Mouse (Mus musculus) E14TG2a.4 (cell line): ENCODE measurements around the gene Rpp14.
A peak's percentile ranks its signal among the peaks of the same experiment; 100 is the strongest.

Source experiments
- H3K27me3 ChIP-seq: 2 replicates; pipeline ENCODE4 v1.6.1; 2014; ENCODE audit warnings: low read length, control low read depth; ENCODE audit not compliant: insufficient read depth
- H3K36me3 ChIP-seq: 2 replicates; pipeline ENCODE4 v1.6.1; 2014; ENCODE audit warnings: low read length, control low read depth; ENCODE audit not compliant: insufficient read depth
- H3K4me1 ChIP-seq: replicated peaks from 2 replicates; pipeline ENCODE4 v1.6.1; 2014; ENCODE audit warnings: low read depth, low read length, control low read depth
- H3K4me3 ChIP-seq: replicated peaks from 2 replicates; pipeline ENCODE4 v1.5.1; 2014; ENCODE audit warnings: mild to moderate bottlenecking, low read length
- H3K9me3 ChIP-seq: 2 replicates; pipeline ENCODE4 v1.6.1; 2014; ENCODE audit warnings: low read length, control low read depth
- CTCF ChIP-seq: conservative IDR thresholded peaks from 2 replicates; pipeline ENCODE4 v1.5.1; 2014; ENCODE audit warnings: low read length
- NANOG ChIP-seq: IDR thresholded peaks from 2 replicates; pipeline ENCODE4 v1.6.1; 2014; ENCODE audit warnings: borderline replicate concordance, low read length, mixed read lengths
- POU5F1 ChIP-seq: IDR thresholded peaks from 2 replicates; pipeline ENCODE4 v1.6.1; 2014; ENCODE audit warnings: low read length, borderline replicate concordance

Rpp14 gene

DNA sequence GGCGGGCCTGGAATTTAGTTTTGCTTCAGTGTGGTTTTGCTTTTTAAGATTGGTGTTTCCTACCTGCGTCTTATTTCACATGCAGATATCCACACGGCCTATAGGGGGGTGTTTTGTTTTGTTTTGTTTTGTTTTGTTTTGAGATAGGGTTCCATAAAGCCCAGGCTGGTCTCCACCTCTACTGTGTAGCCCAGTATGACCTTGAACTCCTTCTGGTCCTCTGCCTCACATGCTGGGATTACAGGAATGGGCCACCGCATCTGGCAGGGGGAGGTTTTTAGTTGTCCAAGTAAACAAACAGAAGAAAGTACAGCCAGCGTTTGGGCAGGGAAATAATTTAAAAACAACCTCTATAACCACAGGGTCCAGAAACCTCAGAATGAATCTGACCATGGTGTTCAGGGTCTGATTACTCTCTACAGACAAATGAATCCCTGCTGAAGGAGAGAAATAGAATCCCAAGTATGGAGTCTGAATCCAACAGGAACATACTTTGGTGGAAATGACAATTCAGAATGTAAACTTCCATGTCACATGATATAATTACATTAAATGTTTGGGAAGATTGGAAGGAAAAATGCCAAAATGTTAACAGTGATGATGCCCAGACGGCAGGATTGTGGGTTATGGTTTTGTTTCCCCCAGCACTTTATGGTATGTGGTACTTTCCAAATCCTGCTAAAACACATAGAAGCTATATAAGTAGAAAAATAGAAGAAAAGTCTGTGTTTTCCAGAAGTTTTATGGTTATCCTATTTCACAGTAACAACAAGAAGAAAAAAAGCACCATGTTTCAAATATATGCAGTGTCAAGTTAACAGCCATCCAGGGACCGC, 44.1 kb downstream of the Rpp14 start:
- no peaks in the 10 kb centered on the region for H3K9me3 ChIP-seq
- TF ChIP-seq CTCF: peak; percentile 27
- no peak for TF ChIP-seq POU5F1
- no peaks in the 10 kb centered on the region for H3K36me3 ChIP-seq
- H3K4me1 ChIP-seq: peaks cover 40% of the 10 kb centered on the region
- H3K27me3 ChIP-seq: no peaks in the 10 kb centered on the region
- peak overlapping the region; percentile 43; the same call in 1 of the 2 replicates for H3K4me3 ChIP-seq

DNA sequence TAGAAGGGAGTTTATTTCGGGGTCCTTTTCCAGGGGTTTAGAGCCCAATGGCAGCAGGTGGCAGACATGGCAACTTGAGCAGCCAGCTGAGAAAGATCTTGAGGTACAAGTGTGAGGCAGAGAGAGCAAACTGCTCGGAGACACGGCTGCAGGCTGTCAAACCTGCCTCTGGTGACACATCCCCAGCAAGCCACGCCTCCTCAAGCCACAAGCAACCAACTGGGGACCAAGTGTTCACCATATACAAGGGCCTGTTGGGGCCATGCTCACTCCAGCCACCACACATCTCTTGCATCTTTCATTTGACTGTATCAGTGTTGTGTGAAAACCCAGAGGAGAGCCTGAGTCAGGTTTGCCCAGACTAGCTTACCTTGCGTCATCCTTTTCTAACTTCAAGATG, 47.8 kb downstream of the Rpp14 start:
- Histone ChIP-seq H3K27me3 (no peaks in the 10 kb centered on the region), H3K9me3 (no peaks in the 10 kb centered on the region), H3K4me3 (no peak overlapping the region), H3K36me3 (peaks cover 4% of the 10 kb centered on the region; the same call in 1 of the 2 replicates), H3K4me1 (peaks cover 53% of the 10 kb centered on the region)
- TF ChIP-seq CTCF (no peak), POU5F1 (no peak), NANOG (no peak)

GRCm38 (mm10) chr14:8132789-8133188, 52.6 kb downstream of the Rpp14 start:
- peaks cover 4% of the 10 kb centered on the region for H3K36me3 ChIP-seq
- H3K9me3 ChIP-seq: no peaks in the 10 kb centered on the region
- H3K27me3 ChIP-seq: no peaks in the 10 kb centered on the region
- no peak overlapping the region for H3K4me3 ChIP-seq
- peaks cover 40% of the 10 kb centered on the region for H3K4me1 ChIP-seq
- TF ChIP-seq CTCF (no peak), POU5F1 (no peak), NANOG (no peak)

GRCm38 (mm10) chr14:8134234-8134633, 54.1 kb downstream of the Rpp14 start:
- no peak for TF ChIP-seq POU5F1
- TF ChIP-seq NANOG: no peak
- no peak for TF ChIP-seq CTCF
- H3K9me3 ChIP-seq: no peaks in the 10 kb centered on the region
- peaks cover 13% of the 10 kb centered on the region for H3K36me3 ChIP-seq
- H3K4me3 ChIP-seq: no peak overlapping the region
- H3K27me3 ChIP-seq: no peaks in the 10 kb centered on the region
- peaks cover 52% of the 10 kb centered on the region for H3K4me1 ChIP-seq

GRCm38 (mm10) chr14:8135130-8135529, 55.0 kb downstream of the Rpp14 start:
- Histone ChIP-seq H3K4me3 (no peak overlapping the region), H3K27me3 (no peaks in the 10 kb centered on the region), H3K36me3 (peaks cover 13% of the 10 kb centered on the region), H3K4me1 (peaks cover 61% of the 10 kb centered on the region), H3K9me3 (no peaks in the 10 kb centered on the region)
- TF ChIP-seq POU5F1 (no peak), NANOG (no peak), CTCF (no peak)

GRCm38 (mm10) chr14:8139724-8140710, 59.9 kb downstream of the Rpp14 start:
- peaks cover 55% of the 10 kb centered on the region for H3K4me1 ChIP-seq
- H3K9me3 ChIP-seq: no peaks in the 10 kb centered on the region
- TF ChIP-seq CTCF: no peak
- no peak for TF ChIP-seq POU5F1
- no peak; the same call in 1 of the 2 replicates for TF ChIP-seq NANOG
- H3K27me3 ChIP-seq: no peaks in the 10 kb centered on the region
- H3K36me3 ChIP-seq: peaks cover 32% of the 10 kb centered on the region
- H3K4me3 ChIP-seq: peak overlapping the region; percentile 72

DNA sequence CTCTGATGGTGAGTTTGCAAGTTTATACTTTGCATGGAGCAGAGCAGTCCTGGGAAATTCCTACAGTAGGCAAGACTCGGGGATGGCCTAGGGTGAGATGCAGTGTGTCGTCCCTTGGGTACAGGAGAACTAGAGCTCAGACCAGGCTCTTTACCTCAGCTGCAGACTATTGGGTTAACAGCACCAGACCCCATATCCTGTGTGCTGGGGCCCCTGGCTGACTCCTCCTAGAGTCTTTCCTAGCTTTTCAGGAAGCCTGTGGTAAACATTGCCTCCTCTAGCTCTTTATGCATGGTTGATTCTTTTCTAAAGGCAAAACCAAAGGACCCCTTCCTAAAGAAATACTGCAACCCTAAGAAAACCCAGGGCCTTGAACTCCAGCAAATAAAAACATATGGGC, 61.0 kb downstream of the Rpp14 start:
- TF ChIP-seq POU5F1 (no peak), NANOG (no peak), CTCF (no peak)
- no peaks in the 10 kb centered on the region for H3K27me3 ChIP-seq
- H3K9me3 ChIP-seq: no peaks in the 10 kb centered on the region
- peaks cover 61% of the 10 kb centered on the region for H3K4me1 ChIP-seq
- no peak overlapping the region for H3K4me3 ChIP-seq
- H3K36me3 ChIP-seq: peaks cover 39% of the 10 kb centered on the region
